Mouse (Mus musculus) thymus, postnatal 4 days (tissue): Measurements from ENCODE around the gene Prr5l.

Experiments
- DNase-seq: peaks from one replicate; pipeline ENCODE4 v3.0.0; 2021

Gene Prr5l

GRCm38 (mm10) chr2:101717162-101717561 is 165.7 kb downstream of the Prr5l start:
- no peak for DNase-seq

GRCm38 (mm10) chr2:101715650-101716323 is 167.0 kb downstream of the Prr5l start:
- peak; percentile 88 for DNase-seq

- no peak for DNase-seq
Observed at GRCm38 (mm10) chr2:101711608-101712007, 171.2 kb downstream of the Prr5l start.

GRCm38 (mm10) chr2:101705941-101706485 is 176.8 kb downstream of the Prr5l start:
- peak; percentile 18 for DNase-seq

- no peak for DNase-seq
Observed at GRCm38 (mm10) chr2:101699284-101699683, 183.5 kb downstream of the Prr5l start.

GRCm38 (mm10) chr2:101695584-101695983 is 187.2 kb downstream of the Prr5l start:
- no peak for DNase-seq

GRCm38 (mm10) chr2:101693577-101694215 is 189.1 kb downstream of the Prr5l start:
- DNase-seq, result peak; percentile 27

GRCm38 (mm10) chr2:101693043-101693442 is 189.8 kb downstream of the Prr5l start:
- DNase-seq, result no peak

- no peak for DNase-seq
Observed at GRCm38 (mm10) chr2:101690252-101690827, 192.5 kb downstream of the Prr5l start.

- no peak for DNase-seq
Observed at GRCm38 (mm10) chr2:101688011-101688410, 194.8 kb downstream of the Prr5l start.

- DNase-seq, result no peak
Observed at GRCm38 (mm10) chr2:101684421-101684820, 198.4 kb downstream of the Prr5l start.

- DNase-seq, result peak; percentile 35
Observed at GRCm38 (mm10) chr2:101679164-101679784, 203.6 kb downstream of the Prr5l start.

- DNase-seq, result peak; percentile 94
Observed at GRCm38 (mm10) chr2:101678236-101679021, 204.4 kb downstream of the Prr5l start, which contains the start of gene Traf6. Gene Traf6, plus strand, starts transcription at chr2:101678429.

- no peak for DNase-seq
Observed at GRCm38 (mm10) chr2:101673547-101673946, 209.3 kb downstream of the Prr5l start.

- DNase-seq, result no peak
Observed at GRCm38 (mm10) chr2:101668751-101669150, 214.1 kb downstream of the Prr5l start.

- DNase-seq, result no peak
Observed at GRCm38 (mm10) chr2:101665703-101666092, 217.1 kb downstream of the Prr5l start.

GRCm38 (mm10) chr2:101665058-101665702 is 217.6 kb downstream of the Prr5l start:
- DNase-seq, result peak; percentile 84
